Mouse (Mus musculus): Measurements from ENCODE around the gene Hoxd8. TPM values are rescaled to one million over a fixed set of nuclear protein-coding genes. Genes with fewer than 3 reads are reported as not detected.

Gene Hoxd8
- polyA plus RNA-seq, 1 experiment from 2014 or later = 0.09 TPM

DNA sequence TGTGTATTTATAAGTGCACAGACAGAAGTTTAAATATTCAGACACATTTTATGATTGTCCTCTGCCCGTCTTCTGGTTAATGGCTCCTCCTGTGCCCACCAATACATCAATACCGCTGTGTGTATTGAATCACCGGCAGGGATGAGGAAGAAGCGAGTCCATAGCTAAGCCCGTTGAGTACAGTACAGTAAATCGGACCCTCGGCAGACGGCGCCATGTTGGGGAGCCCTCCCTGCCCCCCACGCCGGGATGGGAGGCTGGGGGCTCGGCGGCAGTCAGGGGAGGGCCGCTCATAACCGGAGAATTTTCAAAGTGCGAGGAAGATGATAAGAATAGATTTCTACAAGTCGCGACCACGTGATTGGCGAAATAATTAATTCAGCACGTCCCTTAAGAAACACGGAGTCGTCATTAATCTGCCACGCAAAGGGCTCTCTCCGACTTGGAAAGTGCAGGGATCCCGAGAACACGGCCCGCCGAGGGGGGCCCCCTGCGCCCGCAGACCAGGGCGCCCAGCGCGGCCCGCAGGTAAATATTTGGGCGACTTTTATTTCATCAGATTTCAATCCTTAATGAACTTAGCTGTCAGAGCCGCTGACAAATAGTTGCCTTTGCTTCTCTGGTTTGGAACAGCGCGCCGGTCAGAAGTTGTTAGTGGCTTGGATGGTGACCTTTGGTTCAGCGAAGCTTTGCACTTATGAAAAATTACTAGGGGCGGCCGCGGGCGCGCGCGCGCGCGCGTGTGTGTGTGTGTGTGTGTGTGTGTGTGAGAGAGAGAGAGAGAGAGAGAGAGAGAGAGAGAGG, 28.3 kb downstream of the Hoxd8 start:
- peaks cover 4% of the 10 kb centered on the region; the same call in 1 of the 2 replicates for H3K4me1 ChIP-seq (ENCODE audit: control insufficient read depth, insufficient read depth, low read length)
- H3K4me3 ChIP-seq (ENCODE audit: low read depth, low read length) = no peak overlapping the region
- no peak overlapping the region for H3K9ac ChIP-seq (ENCODE audit: low read length)
- H3K27ac ChIP-seq (ENCODE audit: low read depth, low read length) = no peak overlapping the region
- WGBS = under 1% methylated on average over 52 of the region's 52 CpGs
- no peaks in the 10 kb centered on the region for H3K36me3 ChIP-seq (ENCODE audit: control insufficient read depth, insufficient read depth, low read length)
- DNase-seq (ENCODE audit: low spot score) (no peak), ATAC-seq (no peak)
- no peaks in the 10 kb centered on the region for H3K9me3 ChIP-seq (replicated peaks; ENCODE audit: control insufficient read depth, low read length)
- H3K27me3 ChIP-seq (replicated peaks; ENCODE audit: control insufficient read depth, insufficient read depth, low read length) = peaks cover 90% of the 10 kb centered on the region
- no peak overlapping the region for H3K4me2 ChIP-seq (ENCODE audit: low read length)

DNA sequence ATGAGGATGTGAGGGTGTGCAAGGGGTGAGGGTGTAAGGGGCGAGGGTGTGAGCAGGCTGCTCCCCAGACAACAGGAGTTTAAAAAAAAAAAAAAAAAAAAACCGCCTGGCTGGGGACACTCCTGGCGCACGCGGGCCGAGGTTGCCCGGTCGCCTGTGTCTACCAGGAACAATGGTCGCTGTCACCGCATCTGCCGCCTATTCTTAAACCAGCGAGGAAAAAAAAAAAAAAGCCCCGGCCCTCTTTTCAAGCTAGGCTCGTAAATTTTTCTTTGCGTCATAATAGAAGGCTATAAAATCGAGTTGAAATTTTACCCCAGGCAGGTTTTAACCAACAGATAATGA, 28.9 kb downstream of the Hoxd8 start:
- peaks cover 4% of the 10 kb centered on the region; the same call in 1 of the 2 replicates for H3K4me1 ChIP-seq (ENCODE audit: control insufficient read depth, insufficient read depth, low read length)
- H3K27me3 ChIP-seq (replicated peaks; ENCODE audit: control insufficient read depth, insufficient read depth, low read length) = peaks cover 90% of the 10 kb centered on the region
- no peaks in the 10 kb centered on the region for H3K9me3 ChIP-seq (replicated peaks; ENCODE audit: control insufficient read depth, low read length)
- DNase-seq (ENCODE audit: low spot score) (no peak), ATAC-seq (no peak)
- 1% methylated on average over 16 of the region's 16 CpGs for WGBS
- no peak overlapping the region for H3K9ac ChIP-seq (ENCODE audit: low read length)
- no peak overlapping the region for H3K4me3 ChIP-seq (ENCODE audit: low read depth, low read length)
- H3K4me2 ChIP-seq (ENCODE audit: low read length) = no peak overlapping the region
- no peak overlapping the region for H3K27ac ChIP-seq (ENCODE audit: low read depth, low read length)
- H3K36me3 ChIP-seq (ENCODE audit: control insufficient read depth, insufficient read depth, low read length) = no peaks in the 10 kb centered on the region

DNA sequence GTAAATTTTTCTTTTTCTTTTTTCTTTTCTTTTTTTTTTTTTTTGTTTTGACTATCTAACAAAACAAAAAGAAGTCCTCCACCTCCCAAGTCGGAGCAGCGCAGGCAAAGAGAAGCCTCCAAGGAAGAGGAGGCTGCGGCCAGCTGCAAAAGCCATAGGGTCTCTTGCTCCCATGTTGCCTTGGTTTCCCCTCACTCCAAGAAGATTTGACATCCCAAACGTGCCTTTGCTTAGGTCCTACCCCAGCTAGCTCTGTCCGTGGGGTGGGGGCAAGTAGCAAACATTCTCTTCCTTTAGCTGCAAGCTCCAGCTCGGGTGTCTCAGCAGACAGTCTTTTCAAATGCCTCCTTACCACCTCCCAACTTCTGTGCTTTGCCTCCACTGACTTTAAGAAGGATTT, 29.4 kb downstream of the Hoxd8 start:
- no peak for DNase-seq (ENCODE audit: low spot score)
- H3K4me2 ChIP-seq (ENCODE audit: low read length) = no peak overlapping the region
- H3K27ac ChIP-seq (ENCODE audit: low read depth, low read length) = no peak overlapping the region
- no peaks in the 10 kb centered on the region for H3K9me3 ChIP-seq (replicated peaks; ENCODE audit: control insufficient read depth, low read length)
- ATAC-seq = no peak
- H3K36me3 ChIP-seq (ENCODE audit: control insufficient read depth, insufficient read depth, low read length) = no peaks in the 10 kb centered on the region
- no peak overlapping the region for H3K4me3 ChIP-seq (ENCODE audit: low read depth, low read length)
- WGBS = 2% methylated on average over 6 of the region's 6 CpGs
- peaks cover 4% of the 10 kb centered on the region; the same call in 1 of the 2 replicates for H3K4me1 ChIP-seq (ENCODE audit: control insufficient read depth, insufficient read depth, low read length)
- H3K27me3 ChIP-seq (replicated peaks; ENCODE audit: control insufficient read depth, insufficient read depth, low read length) = peaks cover 90% of the 10 kb centered on the region
- H3K9ac ChIP-seq (ENCODE audit: low read length) = no peak overlapping the region

DNA sequence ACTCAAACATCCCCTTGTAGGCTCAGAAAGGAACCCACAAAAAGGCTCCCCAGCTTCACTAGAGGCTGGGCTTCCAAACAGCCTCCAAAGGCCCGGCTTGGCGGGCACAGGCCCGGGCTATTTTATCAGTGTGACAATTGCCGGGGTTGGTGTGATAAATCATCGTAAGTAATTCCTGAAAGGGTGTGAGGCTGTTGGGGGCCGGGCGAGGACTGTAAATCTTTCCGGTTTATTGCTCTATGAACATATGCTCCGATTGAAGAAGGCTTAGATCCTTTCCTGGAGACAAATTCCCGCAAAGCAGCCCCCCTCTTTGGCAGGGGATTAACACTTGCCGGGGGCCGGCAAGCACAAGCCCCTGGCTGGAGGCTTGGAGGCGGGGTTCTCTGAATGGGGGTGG, 30.0 kb downstream of the Hoxd8 start:
- H3K4me3 ChIP-seq (ENCODE audit: low read depth, low read length) = no peak overlapping the region
- H3K9me3 ChIP-seq (replicated peaks; ENCODE audit: control insufficient read depth, low read length) = no peaks in the 10 kb centered on the region
- peaks cover 4% of the 10 kb centered on the region; the same call in 1 of the 2 replicates for H3K4me1 ChIP-seq (ENCODE audit: control insufficient read depth, insufficient read depth, low read length)
- WGBS = under 1% methylated on average over 13 of the region's 13 CpGs
- H3K27me3 ChIP-seq (replicated peaks; ENCODE audit: control insufficient read depth, insufficient read depth, low read length) = peaks cover 90% of the 10 kb centered on the region
- H3K36me3 ChIP-seq (ENCODE audit: control insufficient read depth, insufficient read depth, low read length) = no peaks in the 10 kb centered on the region
- H3K4me2 ChIP-seq (ENCODE audit: low read length) = no peak overlapping the region
- H3K9ac ChIP-seq (ENCODE audit: low read length) = no peak overlapping the region
- DNase-seq (ENCODE audit: low spot score) (no peak), ATAC-seq (no peak)
- H3K27ac ChIP-seq (ENCODE audit: low read depth, low read length) = no peak overlapping the region

DNA sequence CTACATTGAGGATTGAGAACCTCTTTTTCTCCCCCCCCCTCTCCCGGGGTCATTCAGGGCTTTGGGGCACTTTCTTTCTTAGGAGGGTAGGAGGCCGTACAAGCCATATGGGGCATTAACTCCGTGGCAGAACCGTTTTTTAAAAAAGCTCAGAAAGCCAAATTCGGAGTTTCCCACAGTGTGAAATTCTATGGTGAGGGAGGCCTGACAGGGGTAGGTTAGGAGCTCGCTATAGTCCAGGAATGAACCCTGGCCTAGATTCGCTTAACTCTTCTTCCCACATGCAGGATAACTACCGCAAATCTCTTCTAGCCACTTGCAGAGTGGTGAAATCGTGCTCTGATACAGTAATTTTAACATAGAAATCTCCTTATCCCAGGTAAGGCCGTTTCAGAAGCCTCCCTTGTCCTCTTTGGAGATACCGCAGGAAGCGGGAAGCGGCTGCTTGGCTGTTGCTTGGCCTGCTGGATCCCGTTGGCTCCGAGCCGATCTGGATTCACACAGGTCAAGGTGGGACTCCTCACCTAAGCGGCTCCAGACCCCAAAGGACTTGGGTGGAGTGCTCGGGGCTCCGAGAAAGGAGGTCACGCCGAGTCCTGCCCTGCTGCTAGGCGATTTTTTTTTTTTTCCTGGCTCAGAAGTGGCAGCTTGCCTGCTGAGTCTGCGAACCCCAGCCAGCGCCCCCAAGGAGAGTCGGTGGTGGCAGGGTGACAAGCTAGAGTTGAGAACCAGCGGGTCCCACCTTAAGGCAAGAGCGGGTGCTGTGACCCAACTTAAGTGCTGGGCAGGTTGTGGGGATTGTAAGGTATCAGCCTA, 30.8 kb downstream of the Hoxd8 start:
- H3K27ac ChIP-seq (ENCODE audit: low read depth, low read length) = no peak overlapping the region
- no peaks in the 10 kb centered on the region for H3K9me3 ChIP-seq (replicated peaks; ENCODE audit: control insufficient read depth, low read length)
- peaks cover 90% of the 10 kb centered on the region for H3K27me3 ChIP-seq (replicated peaks; ENCODE audit: control insufficient read depth, insufficient read depth, low read length)
- H3K4me1 ChIP-seq (ENCODE audit: control insufficient read depth, insufficient read depth, low read length) = peaks cover 4% of the 10 kb centered on the region; the same call in 1 of the 2 replicates
- DNase-seq (ENCODE audit: low spot score) = no peak
- ATAC-seq = no peak
- no peaks in the 10 kb centered on the region for H3K36me3 ChIP-seq (ENCODE audit: control insufficient read depth, insufficient read depth, low read length)
- no peak overlapping the region for H3K4me2 ChIP-seq (ENCODE audit: low read length)
- no peak overlapping the region for H3K4me3 ChIP-seq (ENCODE audit: low read depth, low read length)
- 1% methylated on average over 27 of the region's 27 CpGs for WGBS
- H3K9ac ChIP-seq (ENCODE audit: low read length) = no peak overlapping the region

DNA sequence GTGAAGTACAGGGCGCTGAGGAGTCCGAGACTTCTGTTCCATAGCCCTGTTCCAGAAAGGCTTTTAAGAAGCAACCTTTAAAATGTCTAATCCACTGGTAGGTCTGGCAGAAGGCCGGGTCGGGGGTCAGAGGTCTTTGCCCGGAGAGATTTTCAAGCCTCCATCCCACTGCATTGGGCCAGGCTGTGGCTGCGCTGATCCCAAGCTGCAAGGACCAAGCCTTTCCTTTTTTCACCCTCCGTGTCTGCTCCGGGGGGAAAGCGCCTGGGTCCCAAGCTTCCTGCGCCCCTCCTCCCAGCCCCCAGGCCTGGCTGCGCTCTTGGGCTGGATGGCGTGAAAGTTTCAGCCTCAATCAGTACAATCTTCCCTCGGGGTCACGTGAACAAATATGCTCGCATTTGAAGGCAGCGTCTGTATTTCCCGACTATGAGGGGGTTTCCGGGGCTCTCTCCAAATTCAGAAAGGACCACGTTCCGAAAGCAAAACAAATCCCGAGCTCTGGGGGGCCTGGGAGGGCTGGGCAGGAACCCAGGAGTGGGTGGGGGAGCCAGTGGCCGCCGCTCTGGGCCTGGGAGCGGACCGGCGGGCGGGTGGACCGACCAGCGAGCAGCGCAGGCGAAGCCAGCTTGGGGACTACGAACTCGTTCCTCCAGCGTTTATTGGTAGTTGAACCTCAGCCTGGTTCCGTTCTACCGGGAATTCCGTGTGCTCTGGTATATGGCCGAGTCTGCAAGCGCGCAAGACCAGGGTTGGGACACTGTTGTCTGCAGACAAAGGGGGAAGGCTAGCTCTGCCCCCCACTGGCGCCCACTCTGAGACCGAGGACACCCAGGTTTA, 31.7 kb downstream of the Hoxd8 start:
- 0 out of 2 replicates have a peak overlapping the region, but pooled peaks have one; percentile 12 for H3K4me2 ChIP-seq (ENCODE audit: low read length)
- no peak for DNase-seq (ENCODE audit: low spot score)
- ATAC-seq = no peak
- H3K36me3 ChIP-seq (ENCODE audit: control insufficient read depth, insufficient read depth, low read length) = no peaks in the 10 kb centered on the region
- H3K9ac ChIP-seq (ENCODE audit: low read length) = no peak overlapping the region
- H3K9me3 ChIP-seq (replicated peaks; ENCODE audit: control insufficient read depth, low read length) = no peaks in the 10 kb centered on the region
- peaks cover 4% of the 10 kb centered on the region; the same call in 1 of the 2 replicates for H3K4me1 ChIP-seq (ENCODE audit: control insufficient read depth, insufficient read depth, low read length)
- under 1% methylated on average over 42 of the region's 42 CpGs for WGBS
- no peak overlapping the region for H3K4me3 ChIP-seq (ENCODE audit: low read depth, low read length)
- no peak overlapping the region for H3K27ac ChIP-seq (ENCODE audit: low read depth, low read length)
- peaks cover 90% of the 10 kb centered on the region for H3K27me3 ChIP-seq (replicated peaks; ENCODE audit: control insufficient read depth, insufficient read depth, low read length)

DNA sequence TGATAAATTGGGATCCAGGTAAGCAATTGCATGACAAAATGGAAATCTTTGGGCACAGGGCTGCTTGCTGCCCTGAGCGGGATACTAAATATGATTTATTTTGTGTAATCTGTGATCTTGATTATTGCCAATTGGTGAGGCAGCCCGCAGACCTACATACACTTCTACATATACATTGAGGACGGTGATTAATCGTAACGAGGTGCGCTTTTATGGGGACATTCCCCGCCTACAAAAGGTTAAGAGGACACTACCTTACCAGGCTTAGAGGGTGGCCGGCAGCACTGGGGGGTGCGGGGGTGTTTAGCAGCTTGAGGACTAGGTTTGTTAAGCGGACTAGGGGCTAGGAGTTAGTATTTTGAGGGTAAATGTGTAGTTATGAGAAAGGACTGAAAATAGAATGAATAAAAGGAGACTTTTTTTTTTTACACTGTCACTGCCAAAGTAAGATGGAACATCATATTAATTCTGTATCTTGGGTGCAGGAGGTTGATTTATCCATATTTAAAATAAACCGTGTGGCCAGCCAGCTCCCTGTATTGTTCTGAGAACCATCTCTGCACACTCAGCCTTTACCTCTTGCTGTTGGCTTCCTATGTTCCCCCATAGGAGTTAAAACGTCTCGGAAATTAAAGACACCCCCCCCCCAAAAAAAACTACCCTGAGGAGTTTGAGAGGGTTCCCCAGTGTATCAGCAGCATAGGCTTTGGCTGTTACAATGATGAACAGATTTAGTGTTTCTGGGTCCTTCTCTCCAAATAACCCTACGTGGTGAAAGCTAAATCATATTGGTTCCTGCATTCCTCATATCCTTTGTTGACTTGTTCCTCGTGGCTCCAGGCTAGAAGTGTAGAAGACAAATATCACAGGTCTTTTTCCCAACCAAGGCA, 32.5 kb downstream of the Hoxd8 start:
- WGBS = 3% methylated on average over 15 of the region's 15 CpGs
- no peak overlapping the region for H3K4me3 ChIP-seq (ENCODE audit: low read depth, low read length)
- no peaks in the 10 kb centered on the region for H3K9me3 ChIP-seq (replicated peaks; ENCODE audit: control insufficient read depth, low read length)
- ATAC-seq = no peak
- DNase-seq (ENCODE audit: low spot score) = no peak
- H3K27me3 ChIP-seq (replicated peaks; ENCODE audit: control insufficient read depth, insufficient read depth, low read length) = peaks cover 90% of the 10 kb centered on the region
- H3K36me3 ChIP-seq (ENCODE audit: control insufficient read depth, insufficient read depth, low read length) = no peaks in the 10 kb centered on the region
- no peak overlapping the region for H3K9ac ChIP-seq (ENCODE audit: low read length)
- H3K4me2 ChIP-seq (ENCODE audit: low read length) = no peak overlapping the region
- peaks cover 4% of the 10 kb centered on the region; the same call in 1 of the 2 replicates for H3K4me1 ChIP-seq (ENCODE audit: control insufficient read depth, insufficient read depth, low read length)
- no peak overlapping the region for H3K27ac ChIP-seq (ENCODE audit: low read depth, low read length)

DNA sequence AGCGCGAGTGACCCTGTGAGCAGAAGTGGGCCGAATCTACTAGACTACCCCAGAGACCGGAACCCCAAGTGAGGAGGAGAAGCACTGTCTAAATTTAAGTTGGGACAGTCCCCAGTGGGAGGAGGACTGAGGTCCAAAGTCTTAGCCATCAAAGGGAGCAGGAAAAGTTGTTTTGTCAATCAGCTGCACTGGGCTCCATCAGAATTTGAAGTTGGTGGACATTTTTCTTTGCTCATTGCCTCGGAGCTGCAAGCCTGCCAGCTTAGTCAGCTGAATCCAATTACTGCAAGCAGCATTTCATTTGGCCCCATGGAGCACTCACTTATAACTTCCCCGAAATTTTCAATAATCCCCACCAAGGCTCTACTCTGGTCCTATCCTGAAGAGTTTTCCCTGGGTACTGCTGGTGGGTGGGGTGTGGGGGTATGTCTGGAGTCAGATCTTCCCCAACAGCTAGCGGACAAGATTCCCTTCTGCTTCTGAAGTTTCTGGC, 33.2 kb downstream of the Hoxd8 start:
- WGBS = 3% methylated on average over 7 of the region's 7 CpGs
- Histone ChIP-seq H3K36me3 (ENCODE audit: control insufficient read depth, insufficient read depth, low read length) (no peaks in the 10 kb centered on the region), H3K27me3 (replicated peaks; ENCODE audit: control insufficient read depth, insufficient read depth, low read length) (peaks cover 90% of the 10 kb centered on the region), H3K9ac (ENCODE audit: low read length) (no peak overlapping the region), H3K4me3 (ENCODE audit: low read depth, low read length) (no peak overlapping the region), H3K4me2 (ENCODE audit: low read length) (no peak overlapping the region), H3K9me3 (replicated peaks; ENCODE audit: control insufficient read depth, low read length) (no peaks in the 10 kb centered on the region), H3K4me1 (ENCODE audit: control insufficient read depth, insufficient read depth, low read length) (peaks cover 4% of the 10 kb centered on the region; the same call in 1 of the 2 replicates), H3K27ac (ENCODE audit: low read depth, low read length) (no peak overlapping the region)
- DNase-seq (ENCODE audit: low spot score) (no peak), ATAC-seq (no peak)

All from forebrain, embryonic 14.5 days (tissue).